Mouse (Mus musculus) brain, embryonic 14.5 days (tissue): Measurements from ENCODE around the gene Pak1.

Experiments
- CTCF ChIP-seq: fragments of 200-500 bp; IDR thresholded peaks from 2 replicates; pipeline ENCODE4 v1.5.1; 2012; ENCODE audit warnings: inconsistent platforms, mild to moderate bottlenecking, moderate library complexity, borderline replicate concordance; ENCODE audit not compliant: insufficient read depth, insufficient read length; ENCODE audit errors: extremely low read depth
- POLR2A ChIP-seq: fragments of 200-500 bp; IDR thresholded peaks from 2 replicates; pipeline ENCODE4 v1.6.1; 2012; ENCODE audit warnings: mild to moderate bottlenecking, inconsistent platforms, borderline replicate concordance; ENCODE audit not compliant: poor library complexity, insufficient read depth, insufficient read length, severe bottlenecking; ENCODE audit errors: extremely low read depth

- TF ChIP-seq CTCF: no peak
- no peak for TF ChIP-seq POLR2A
Measured at GRCm38 (mm10) chr7:97867866-97868265, 79.5 kb downstream of the Pak1 start.
